Mouse (Mus musculus): ENCODE results near the gene Etaa1.

The Etaa1 gene

DNA sequence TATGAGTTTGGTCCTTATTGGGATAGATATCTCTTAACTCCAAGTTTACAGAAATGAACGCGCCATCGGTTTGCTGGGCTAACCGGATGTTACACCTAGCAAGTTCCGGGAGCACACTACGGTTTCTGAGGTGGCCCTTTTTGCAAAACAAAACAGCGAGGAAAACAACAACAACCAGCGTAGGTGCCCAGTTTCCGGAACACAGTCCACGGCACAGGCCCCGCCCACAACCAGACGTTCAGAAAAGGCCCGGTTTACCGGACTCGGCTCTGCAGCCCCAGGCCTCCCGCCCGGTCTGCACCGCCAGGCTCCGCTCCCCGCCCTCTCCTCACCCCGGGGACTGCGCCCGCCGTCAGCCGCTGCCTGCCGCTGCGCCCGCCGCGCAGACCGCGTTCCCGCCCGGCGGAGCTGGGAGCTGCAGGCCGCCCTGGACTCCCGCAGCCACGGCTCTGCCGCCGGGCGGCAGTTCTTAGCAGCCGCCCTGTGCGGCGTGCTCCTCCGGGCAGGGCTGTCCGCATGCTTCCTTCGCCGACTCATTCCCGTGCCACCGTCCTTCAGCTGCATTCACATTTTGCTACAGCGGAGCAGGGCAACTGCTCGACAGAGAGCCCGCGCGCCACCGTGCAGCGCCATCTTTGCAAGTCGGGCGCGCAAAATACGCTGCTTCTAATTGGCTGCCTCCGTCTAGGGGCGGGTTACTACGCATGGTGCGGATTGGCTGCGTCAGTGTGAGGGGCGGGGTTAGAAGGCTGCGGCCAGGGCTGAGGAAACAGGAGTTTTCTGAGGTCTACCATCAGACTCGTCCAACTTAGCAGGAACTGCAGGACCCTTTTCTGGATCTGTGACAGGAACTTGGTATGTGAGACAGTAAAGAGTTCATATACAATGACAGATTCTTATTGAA lies at the start of gene Etaa1:
Gene Etaa1, minus strand, starts transcription at position 645 of the 904 bp plus-strand sequence.
- Histone ChIP-seq H3K36me3 (ENCODE audit: insufficient read depth, low read length) (peaks cover 31% of the 10 kb centered on the region), H3K9me3 (ENCODE audit: low read length) (peaks cover 10% of the 10 kb centered on the region; the same call in 1 of the 2 replicates), H3K4me3 (replicated peaks; ENCODE audit: low read length) (peak within 1 kb of the TSS; percentile 94), H3K27me3 (ENCODE audit: insufficient read depth, low read length) (no peaks in the 10 kb centered on the region), H3K4me1 (replicated peaks; ENCODE audit: low read depth, low read length) (peaks cover 27% of the 10 kb centered on the region)
- no peak for TF ChIP-seq CTCF (conservative IDR thresholded peaks at IDR 0.05; ENCODE audit: low read length)
- no peak for TF ChIP-seq POU5F1 (IDR thresholded peaks at IDR 0.05; ENCODE audit: borderline replicate concordance, low read length)
- no peak for TF ChIP-seq NANOG (IDR thresholded peaks at IDR 0.05; ENCODE audit: borderline replicate concordance, low read length)

- Histone ChIP-seq H3K9me3 (ENCODE audit: low read length) (no peaks in the 10 kb centered on the region), H3K27me3 (ENCODE audit: insufficient read depth, low read length) (no peaks in the 10 kb centered on the region), H3K36me3 (ENCODE audit: insufficient read depth, low read length) (no peaks in the 10 kb centered on the region), H3K4me1 (replicated peaks; ENCODE audit: low read depth, low read length) (no peaks in the 10 kb centered on the region), H3K4me3 (replicated peaks; ENCODE audit: low read length) (no peak overlapping the region)
- no peak for TF ChIP-seq NANOG (IDR thresholded peaks at IDR 0.05; ENCODE audit: borderline replicate concordance, low read length)
- no peak for TF ChIP-seq POU5F1 (IDR thresholded peaks at IDR 0.05; ENCODE audit: borderline replicate concordance, low read length)
- TF ChIP-seq CTCF (conservative IDR thresholded peaks at IDR 0.05; ENCODE audit: low read length): no peak
These were observed 40.5 kb upstream of the Etaa1 start for GRCm38 (mm10) chr11:17994151-17994550.

DNA sequence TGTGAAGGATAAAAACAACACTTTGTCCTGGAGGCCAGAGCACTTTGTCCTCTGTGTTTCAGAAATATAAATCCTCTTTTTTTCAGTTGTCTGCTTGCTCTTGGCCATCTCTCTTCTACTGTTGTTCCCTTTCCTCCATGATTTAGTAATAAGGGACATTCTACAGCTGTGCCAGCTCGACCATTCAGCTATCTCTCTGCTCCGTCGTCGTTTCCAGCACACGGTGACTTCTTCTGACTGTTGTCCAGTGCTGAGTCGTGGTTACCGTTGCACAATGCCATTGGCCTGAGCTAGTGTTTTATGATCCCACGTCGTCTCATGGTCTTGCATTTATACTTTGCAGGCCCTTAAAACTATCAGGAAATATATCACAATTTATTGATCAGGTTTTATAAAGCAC lies 38.6 kb upstream of the Etaa1 start:
- H3K4me1 ChIP-seq (replicated peaks; ENCODE audit: low read depth, low read length): no peaks in the 10 kb centered on the region
- no peaks in the 10 kb centered on the region for H3K27me3 ChIP-seq (ENCODE audit: insufficient read depth, low read length)
- no peaks in the 10 kb centered on the region for H3K9me3 ChIP-seq (ENCODE audit: low read length)
- H3K36me3 ChIP-seq (ENCODE audit: insufficient read depth, low read length): no peaks in the 10 kb centered on the region
- no peak overlapping the region for H3K4me3 ChIP-seq (replicated peaks; ENCODE audit: low read length)
- no peak for TF ChIP-seq CTCF (conservative IDR thresholded peaks at IDR 0.05; ENCODE audit: low read length)

DNA sequence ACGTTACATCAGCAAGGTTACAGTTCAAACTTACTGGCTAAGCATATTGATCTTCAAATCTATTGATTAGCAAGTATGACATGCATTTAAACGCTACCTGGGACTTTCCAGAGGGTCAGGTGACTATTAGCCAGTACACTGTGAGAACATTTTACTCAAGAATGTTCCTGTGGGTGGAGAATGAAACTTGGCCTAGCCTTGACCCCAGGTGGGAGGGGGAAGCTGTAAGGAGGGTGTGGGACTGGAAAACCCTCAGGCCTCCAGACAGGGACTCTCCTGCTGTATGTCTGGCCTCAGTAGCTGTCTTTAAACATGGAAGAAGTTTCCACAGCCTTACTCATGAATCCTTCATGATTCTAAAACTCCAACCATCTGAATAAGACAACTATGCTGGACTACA lies 29.7 kb upstream of the Etaa1 start:
- H3K4me1 ChIP-seq (replicated peaks; ENCODE audit: low read depth, low read length): peaks cover 24% of the 10 kb centered on the region
- TF ChIP-seq NANOG (IDR thresholded peaks at IDR 0.05; ENCODE audit: borderline replicate concordance, low read length): no peak
- TF ChIP-seq POU5F1 (IDR thresholded peaks at IDR 0.05; ENCODE audit: borderline replicate concordance, low read length): no peak
- no peak for TF ChIP-seq CTCF (conservative IDR thresholded peaks at IDR 0.05; ENCODE audit: low read length)
- H3K27me3 ChIP-seq (ENCODE audit: insufficient read depth, low read length): no peaks in the 10 kb centered on the region

GRCm38 (mm10) chr11:17981246-17981645 lies 27.6 kb upstream of the Etaa1 start:
- Histone ChIP-seq H3K9me3 (ENCODE audit: low read length) (0 out of 2 replicates have a peak, but pooled peaks cover 4% of the 10 kb centered on the region), H3K4me1 (replicated peaks; ENCODE audit: low read depth, low read length) (peaks cover 24% of the 10 kb centered on the region), H3K27me3 (ENCODE audit: insufficient read depth, low read length) (no peaks in the 10 kb centered on the region), H3K4me3 (replicated peaks; ENCODE audit: low read length) (no peak overlapping the region), H3K36me3 (ENCODE audit: insufficient read depth, low read length) (peaks cover 4% of the 10 kb centered on the region; the same call in 1 of the 2 replicates)
- TF ChIP-seq POU5F1 (IDR thresholded peaks at IDR 0.05; ENCODE audit: borderline replicate concordance, low read length) (no peak), CTCF (conservative IDR thresholded peaks at IDR 0.05; ENCODE audit: low read length) (no peak), NANOG (IDR thresholded peaks at IDR 0.05; ENCODE audit: borderline replicate concordance, low read length) (no peak)

More for the DNA sequence above, 29.7 kb upstream of the Etaa1 start:
- Histone ChIP-seq H3K4me3 (replicated peaks; ENCODE audit: low read length) (no peak overlapping the region), H3K9me3 (ENCODE audit: low read length) (0 out of 2 replicates have a peak, but pooled peaks cover under 1% of the 10 kb centered on the region), H3K36me3 (ENCODE audit: insufficient read depth, low read length) (no peaks in the 10 kb centered on the region; the same call in 1 of the 2 replicates)

GRCm38 (mm10) chr11:17975581-17975980 lies 21.9 kb upstream of the Etaa1 start:
- H3K27me3 ChIP-seq (ENCODE audit: insufficient read depth, low read length): no peaks in the 10 kb centered on the region
- peaks cover 10% of the 10 kb centered on the region; the same call in 1 of the 2 replicates for H3K36me3 ChIP-seq (ENCODE audit: insufficient read depth, low read length)
- TF ChIP-seq POU5F1 (IDR thresholded peaks at IDR 0.05; ENCODE audit: borderline replicate concordance, low read length) (no peak), CTCF (conservative IDR thresholded peaks at IDR 0.05; ENCODE audit: low read length) (no peak), NANOG (IDR thresholded peaks at IDR 0.05; ENCODE audit: borderline replicate concordance, low read length) (no peak)
- H3K4me3 ChIP-seq (replicated peaks; ENCODE audit: low read length): no peak overlapping the region
- H3K9me3 ChIP-seq (ENCODE audit: low read length): peaks cover 44% of the 10 kb centered on the region
- H3K4me1 ChIP-seq (replicated peaks; ENCODE audit: low read depth, low read length): no peaks in the 10 kb centered on the region

- peak overlapping the region; percentile 94 for H3K4me3 ChIP-seq (replicated peaks; ENCODE audit: low read length)
- H3K36me3 ChIP-seq (ENCODE audit: insufficient read depth, low read length): peaks cover 37% of the 10 kb centered on the region
- H3K9me3 ChIP-seq (ENCODE audit: low read length): peaks cover 10% of the 10 kb centered on the region; the same call in 1 of the 2 replicates
- peaks cover 27% of the 10 kb centered on the region for H3K4me1 ChIP-seq (replicated peaks; ENCODE audit: low read depth, low read length)
- no peaks in the 10 kb centered on the region for H3K27me3 ChIP-seq (ENCODE audit: insufficient read depth, low read length)
- TF ChIP-seq CTCF (conservative IDR thresholded peaks at IDR 0.05; ENCODE audit: low read length): no peak
- TF ChIP-seq NANOG (IDR thresholded peaks at IDR 0.05; ENCODE audit: borderline replicate concordance, low read length): no peak
- no peak for TF ChIP-seq POU5F1 (IDR thresholded peaks at IDR 0.05; ENCODE audit: borderline replicate concordance, low read length)
These were observed 884 bp downstream of the Etaa1 start for GRCm38 (mm10) chr11:17952791-17953190.

DNA sequence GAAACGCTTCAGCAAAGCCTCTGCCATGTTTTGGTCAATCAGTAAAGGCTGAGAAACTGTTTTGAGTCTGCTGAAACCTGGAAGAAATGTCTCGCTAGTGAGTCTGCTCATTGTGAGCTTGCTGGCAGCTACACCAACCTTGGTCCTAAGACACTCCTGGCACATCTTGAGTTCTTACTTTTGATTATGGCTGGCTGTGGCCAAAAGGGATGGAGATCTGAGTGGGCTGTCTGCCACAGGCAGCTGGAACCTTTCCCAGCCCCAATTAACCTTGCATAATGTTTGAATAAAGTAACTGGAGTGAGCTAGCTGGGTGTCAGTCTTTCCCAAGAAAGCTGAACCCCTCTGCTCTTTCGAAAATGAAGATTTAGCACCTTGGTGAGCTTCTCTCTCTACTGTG lies 2.3 kb downstream of the Etaa1 start:
- TF ChIP-seq POU5F1 (IDR thresholded peaks at IDR 0.05; ENCODE audit: borderline replicate concordance, low read length) (no peak), NANOG (IDR thresholded peaks at IDR 0.05; ENCODE audit: borderline replicate concordance, low read length) (no peak), CTCF (conservative IDR thresholded peaks at IDR 0.05; ENCODE audit: low read length) (no peak)
- Histone ChIP-seq H3K36me3 (ENCODE audit: insufficient read depth, low read length) (peaks cover 52% of the 10 kb centered on the region), H3K4me3 (replicated peaks; ENCODE audit: low read length) (no peak overlapping the region; the same call in 1 of the 2 replicates), H3K9me3 (ENCODE audit: low read length) (peaks cover 7% of the 10 kb centered on the region; the same call in 1 of the 2 replicates), H3K27me3 (ENCODE audit: insufficient read depth, low read length) (no peaks in the 10 kb centered on the region), H3K4me1 (replicated peaks; ENCODE audit: low read depth, low read length) (peaks cover 27% of the 10 kb centered on the region)
